Mouse (Mus musculus): ENCODE results near the gene Pax5. TPM values are rescaled to one million over a fixed set of nuclear protein-coding genes. Genes with fewer than 3 reads are reported as not detected.

Gene Pax5
- total RNA-seq, 2 experiments from 2014 or later = 0.10 TPM; not detected in 1

DNA sequence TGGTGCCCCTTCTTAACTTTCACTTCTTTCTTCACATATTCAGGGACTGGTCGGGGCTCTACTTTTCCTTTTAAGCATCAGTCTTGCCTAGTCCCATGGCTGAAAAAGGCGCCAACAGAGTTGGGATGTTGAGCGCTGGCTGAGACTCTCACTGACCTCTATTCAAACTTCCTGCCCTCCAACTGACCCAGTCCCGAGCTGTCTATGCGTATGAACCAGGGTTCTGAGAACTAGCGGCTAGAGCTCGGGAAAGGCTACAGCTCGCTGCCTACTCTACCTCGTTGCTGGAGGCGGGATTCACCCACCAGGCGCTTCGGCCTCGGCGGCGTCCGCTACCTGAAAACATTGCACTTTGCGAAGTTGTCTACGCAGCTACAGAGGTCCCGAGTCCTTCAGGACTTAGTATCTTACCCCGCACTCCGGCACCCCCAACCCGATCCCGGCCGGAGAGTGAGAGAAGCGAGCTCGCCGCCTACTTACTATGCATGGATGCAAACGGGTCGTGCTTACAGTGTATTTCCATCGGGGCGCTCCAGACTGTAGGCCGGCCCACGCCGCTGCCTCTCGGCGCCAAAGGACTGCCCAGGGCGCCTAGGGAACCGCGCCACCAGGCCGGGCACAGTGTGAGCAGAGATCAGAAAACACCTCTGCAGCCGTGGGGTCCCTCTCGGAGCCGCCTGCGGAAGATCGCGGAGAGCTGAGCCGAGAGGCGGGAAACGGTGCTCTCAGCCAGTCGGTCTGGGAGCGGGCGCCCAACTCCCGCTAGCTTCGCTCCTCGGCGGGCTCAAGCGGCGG is 7.2 kb downstream of the Pax5 start:
- TF ChIP-seq CTCF (IDR thresholded peaks at IDR 0.05) = no peak
- peak overlapping the region; percentile 65 for H3K4me3 ChIP-seq
- intact Hi-C loops (cut with DNase I) = no loop called here
- no peak overlapping the region for H3K27ac ChIP-seq
- no peak for DNase-seq

DNA sequence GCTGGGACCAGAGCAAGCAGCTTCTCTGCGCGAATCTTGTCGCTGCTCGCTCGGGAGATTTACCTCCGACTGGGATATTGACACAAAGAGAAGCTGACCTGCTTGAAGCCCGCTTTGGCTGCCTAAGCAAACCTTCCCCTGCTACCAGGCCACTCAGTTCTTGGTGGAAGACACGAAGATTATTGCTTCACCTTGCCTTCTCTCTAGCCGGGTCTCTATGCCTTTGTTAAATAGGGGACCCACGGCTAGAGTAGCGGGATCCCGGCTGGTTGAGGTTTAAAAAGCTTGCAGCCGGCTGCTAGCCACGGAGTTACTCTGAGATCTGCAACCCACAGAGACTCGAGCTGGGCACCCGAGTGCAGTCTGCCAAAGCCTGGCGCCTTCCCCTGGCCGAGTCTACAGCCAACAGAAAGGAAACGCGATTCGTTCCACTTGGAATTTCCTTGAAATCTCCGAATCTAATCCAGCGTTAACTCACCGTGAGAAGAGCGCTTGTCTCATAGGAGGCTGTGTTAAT is 8.2 kb downstream of the Pax5 start:
- no peak for TF ChIP-seq CTCF (IDR thresholded peaks at IDR 0.05)
- no peak overlapping the region for H3K27ac ChIP-seq
- intact Hi-C loops (cut with DNase I) = no loop called here
- DNase-seq = no peak
- H3K4me3 ChIP-seq = no peak overlapping the region; the same call in 1 of the 2 replicates

DNA sequence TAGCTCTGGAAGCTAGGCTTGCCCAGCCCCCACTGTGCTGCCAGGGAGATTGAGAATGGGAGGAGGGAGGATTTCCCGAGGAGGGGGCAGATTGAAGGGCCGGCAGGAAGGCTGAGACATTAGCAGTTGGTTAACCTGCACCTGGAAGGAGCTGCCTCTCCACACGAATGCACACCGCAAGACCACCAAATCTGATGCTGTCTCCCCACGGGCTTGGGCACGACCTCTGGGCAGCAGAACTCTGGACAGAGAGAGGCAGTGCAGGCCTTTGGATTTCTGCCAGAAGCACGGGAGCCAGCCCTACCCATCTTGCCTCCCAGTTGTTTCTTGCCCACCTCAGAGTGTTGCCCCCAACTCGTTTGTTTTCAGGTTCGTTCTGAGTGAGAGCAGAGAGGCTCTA is 8.8 kb downstream of the Pax5 start:
- no peak for TF ChIP-seq CTCF (IDR thresholded peaks at IDR 0.05)
- DNase-seq = no peak
- intact Hi-C loops (cut with DNase I) = no loop called here
- Histone ChIP-seq H3K4me3 (no peak overlapping the region), H3K27ac (no peak overlapping the region)

DNA sequence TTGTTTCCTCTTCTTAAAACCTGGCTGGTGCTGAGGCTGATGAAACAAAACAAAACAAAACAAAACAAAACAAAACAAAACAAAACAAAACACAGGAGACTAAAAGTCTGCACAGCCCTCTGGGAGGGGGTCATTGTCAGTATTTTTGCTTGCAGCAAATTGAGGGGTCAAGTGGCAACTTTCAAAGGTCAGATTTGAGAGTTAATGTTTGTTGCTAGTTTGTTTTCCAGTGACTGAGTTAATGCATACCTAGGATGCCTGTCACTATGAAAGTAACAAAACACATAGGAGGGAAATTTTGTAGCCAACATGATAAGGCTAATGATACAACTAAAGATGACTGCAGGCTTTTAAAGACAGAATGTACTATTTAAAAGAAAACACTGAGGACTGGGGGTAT is 13.6 kb downstream of the Pax5 start:
- DNase-seq = no peak
- intact Hi-C loops (cut with DNase I) = no loop called here
- no peak overlapping the region for H3K4me3 ChIP-seq
- no peak for TF ChIP-seq CTCF (IDR thresholded peaks at IDR 0.05)
- no peak overlapping the region for H3K27ac ChIP-seq

DNA sequence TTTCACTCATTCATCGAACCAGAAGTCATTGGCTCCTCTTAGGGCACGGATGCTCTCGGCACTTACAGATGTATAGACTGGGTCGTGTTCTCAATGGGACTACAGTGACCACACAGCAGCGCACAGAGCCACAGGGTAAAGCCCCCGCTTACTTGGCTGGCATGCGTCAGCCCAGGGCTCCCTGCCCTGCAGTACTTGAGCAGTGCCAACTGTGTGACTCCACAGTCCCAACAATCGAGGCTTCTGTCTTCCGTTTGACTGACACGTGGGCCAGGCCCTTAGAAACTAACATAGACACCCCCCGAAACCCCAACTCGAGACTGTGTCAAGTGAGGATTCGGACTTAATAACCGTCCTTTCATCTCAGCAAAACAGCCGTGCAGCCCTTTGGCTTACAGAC is 15.9 kb downstream of the Pax5 start:
- no peak for DNase-seq
- Histone ChIP-seq H3K27ac (no peak overlapping the region), H3K4me3 (no peak overlapping the region)
- TF ChIP-seq CTCF (IDR thresholded peaks at IDR 0.05) = no peak
- intact Hi-C loops (cut with DNase I) = no loop called here

DNA sequence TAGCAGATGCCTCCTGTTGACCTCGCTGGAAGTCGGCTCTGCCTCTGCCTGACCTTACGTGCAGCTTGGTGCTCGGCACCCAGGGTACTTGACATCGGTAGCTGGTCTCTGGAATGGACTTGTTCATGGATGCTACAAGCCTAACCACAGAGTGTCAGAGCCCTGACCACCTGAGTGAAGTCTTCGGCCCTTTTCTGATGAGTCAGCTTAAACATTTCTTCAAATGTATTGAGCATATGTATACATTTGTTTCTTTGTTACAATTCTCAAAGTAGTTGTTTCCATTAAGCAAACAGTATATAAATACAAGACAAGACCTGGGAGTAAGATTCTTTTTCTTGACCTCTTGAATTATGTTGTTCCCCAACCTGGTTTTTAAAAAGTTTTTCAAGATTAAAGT is 24.7 kb downstream of the Pax5 start:
- no peak for TF ChIP-seq CTCF (IDR thresholded peaks at IDR 0.05)
- Histone ChIP-seq H3K27ac (no peak overlapping the region), H3K4me3 (no peak overlapping the region)
- intact Hi-C loops (cut with DNase I) = no loop called here
- no peak for DNase-seq

GRCm38 (mm10) chr4:44680242-44680897 is 29.9 kb downstream of the Pax5 start:
- intact Hi-C loops (cut with DNase I) = no loop called here
- TF ChIP-seq CTCF (IDR thresholded peaks at IDR 0.05) = no peak
- H3K4me3 ChIP-seq = no peak overlapping the region
- DNase-seq = no peak
- H3K27ac ChIP-seq = no peak overlapping the region

- DNase-seq = no peak
- H3K27ac ChIP-seq = no peak overlapping the region
- H3K4me3 ChIP-seq = no peak overlapping the region
- no peak for TF ChIP-seq CTCF (IDR thresholded peaks at IDR 0.05)
- intact Hi-C loops (cut with DNase I) = no loop called here
Observed at GRCm38 (mm10) chr4:44678641-44679040, 31.6 kb downstream of the Pax5 start.

- H3K27ac ChIP-seq = no peak overlapping the region
- no peak for TF ChIP-seq CTCF (IDR thresholded peaks at IDR 0.05)
- H3K4me3 ChIP-seq = no peak overlapping the region
- DNase-seq = no peak
- intact Hi-C loops (cut with DNase I) = no loop called here
Observed at GRCm38 (mm10) chr4:44678026-44678425, 32.3 kb downstream of the Pax5 start.

GRCm38 (mm10) chr4:44674973-44675372 is 35.3 kb downstream of the Pax5 start:
- Histone ChIP-seq H3K4me3 (no peak overlapping the region), H3K27ac (no peak overlapping the region)
- no peak for DNase-seq
- intact Hi-C loops (cut with DNase I) = no loop called here
- no peak for TF ChIP-seq CTCF (IDR thresholded peaks at IDR 0.05)

DNA sequence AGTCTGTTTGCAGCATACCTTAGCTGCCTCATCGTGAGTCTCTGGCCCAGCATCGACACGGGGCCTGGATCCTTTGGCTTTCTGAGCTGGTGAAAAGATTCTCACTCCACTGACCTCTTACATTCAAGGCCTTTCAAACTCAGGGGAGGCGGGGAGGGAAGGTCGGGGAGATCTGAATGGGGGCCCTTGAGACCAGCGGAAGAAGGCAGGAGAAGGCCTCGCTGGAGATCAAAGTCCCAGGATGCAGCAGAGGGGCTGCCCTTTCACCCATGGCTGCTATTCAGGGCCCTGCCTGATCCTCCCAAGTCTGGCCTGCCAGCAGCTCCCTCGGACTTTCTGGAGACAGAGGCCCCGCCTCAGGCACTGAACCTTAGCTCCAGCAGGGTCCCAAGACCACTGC is 36.6 kb downstream of the Pax5 start:
- no peak for DNase-seq
- Histone ChIP-seq H3K27ac (no peak overlapping the region), H3K4me3 (no peak overlapping the region)
- intact Hi-C loops (cut with DNase I) = no loop called here
- TF ChIP-seq CTCF (IDR thresholded peaks at IDR 0.05) = no peak

- no peak overlapping the region for H3K27ac ChIP-seq
- DNase-seq = no peak
- H3K4me3 ChIP-seq = no peak overlapping the region
- TF ChIP-seq CTCF (IDR thresholded peaks at IDR 0.05) = no peak
- intact Hi-C loops (cut with DNase I) = no loop called here
Observed at GRCm38 (mm10) chr4:44672216-44672937, 37.9 kb downstream of the Pax5 start.

DNA sequence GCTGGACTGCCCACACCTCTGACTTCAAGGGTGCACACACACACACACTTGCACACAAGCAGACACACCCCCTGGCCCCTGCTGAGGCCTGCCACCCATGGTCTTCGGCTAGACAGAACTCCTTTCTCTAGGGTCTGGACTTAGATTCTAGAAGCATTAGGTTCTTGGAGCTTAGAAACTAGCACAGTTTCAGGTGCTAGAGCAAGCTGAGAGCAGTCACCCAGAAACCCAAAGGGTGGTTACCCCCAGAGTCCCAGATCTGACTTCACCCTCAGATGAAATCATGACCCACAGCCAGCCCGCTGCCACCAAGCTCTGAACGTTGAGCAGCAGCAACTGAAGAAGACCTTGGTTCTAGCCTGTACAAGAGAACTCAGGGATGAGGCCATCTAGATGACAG is 38.8 kb downstream of the Pax5 start:
- H3K4me3 ChIP-seq = no peak overlapping the region
- intact Hi-C loops (cut with DNase I) = no loop called here
- no peak for DNase-seq
- TF ChIP-seq CTCF (IDR thresholded peaks at IDR 0.05) = no peak
- no peak overlapping the region for H3K27ac ChIP-seq

Data from gastrocnemius, adult 2 months (tissue).